Mouse (Mus musculus) kidney, embryonic 14.5 days (tissue): ENCODE data around the gene Hoxb8. TPM values are rescaled to one million over a fixed set of nuclear protein-coding genes. Genes with fewer than 3 reads are reported as not detected.

Experiments
- ATAC-seq: fragments of 200-750 bp; cut with Nextera tagmentation; 2 replicates; pipeline ENCODE4 v1.8.0; 2017; ENCODE audit warnings: moderate number of reproducible peaks, mild to moderate bottlenecking, moderate TSS enrichment, moderate library complexity; ENCODE audit not compliant: low FRiP score, low TSS enrichment
- H3K27ac ChIP-seq: fragments of 300-500 bp; sonication (generic); 2 replicates; pipeline ENCODE4 v1.5.1; 2014; ENCODE audit warnings: low read depth, mild to moderate bottlenecking, low read length, moderate library complexity, mixed read lengths
- H3K27me3 ChIP-seq: fragments of 300-500 bp; sonication (generic); 2 replicates; pipeline ENCODE4 v1.6.1; 2014; ENCODE audit warnings: mild to moderate bottlenecking, low read length; ENCODE audit not compliant: control insufficient read depth, insufficient read depth
- H3K36me3 ChIP-seq: fragments of 300-500 bp; sonication (generic); 2 replicates; pipeline ENCODE4 v1.6.1; 2014; ENCODE audit warnings: low read length, mixed read lengths; ENCODE audit not compliant: control insufficient read depth, insufficient read depth
- H3K4me1 ChIP-seq: fragments of 300-500 bp; sonication (generic); 2 replicates; pipeline ENCODE4 v1.6.1; 2014; ENCODE audit warnings: low read length, mixed read lengths; ENCODE audit not compliant: control insufficient read depth, insufficient read depth
- H3K4me2 ChIP-seq: fragments of 300-500 bp; sonication (generic); replicated peaks from 2 replicates; pipeline ENCODE4 v1.6.1; 2014; ENCODE audit warnings: low read depth, mild to moderate bottlenecking, low read length
- H3K4me3 ChIP-seq: fragments of 300-500 bp; sonication (generic); 2 replicates; pipeline ENCODE4 v1.5.1; 2014; ENCODE audit warnings: mild to moderate bottlenecking, low read length
- H3K9ac ChIP-seq: fragments of 300-500 bp; sonication (generic); 2 replicates; pipeline ENCODE4 v1.6.1; 2014; ENCODE audit warnings: low read depth, mild to moderate bottlenecking, low read length, moderate library complexity
- H3K9me3 ChIP-seq: fragments of 300-500 bp; sonication (generic); 2 replicates; pipeline ENCODE4 v1.6.1; 2016; ENCODE audit warnings: low read length; ENCODE audit not compliant: control insufficient read depth
- WGBS: fragments of 180-500 bp; shearing (Covaris S2); extraction: QIAGEN DNeasy Blood & Tissue Kit; methylation state at CpG from one replicate; pipeline ENCODE4 v1.1.7; 2014; 5-methylcytosine and 5-hydroxymethylcytosine counted together
- microRNA counts: library from miRNA; unstranded; fragments of <30 nt; microRNA quantifications from one replicate; lab custom pipeline; 2017
- microRNA-seq: library from miRNA; unstranded; fragments of <30 nt; microRNA quantifications from one replicate; pipeline ENCODE4, GENCODE M21; 2016
- polyA plus RNA-seq: library from polyadenylated mRNA; unstranded; fragments of >200 nt; fragmentation: Nextera tagmentation; extraction: Ambion mirVana; gene quantifications from 2 replicates; pipeline ENCODE4 v1.2.1, GENCODE M21; 2014

Gene Hoxb8
- polyA plus RNA-seq, 1 experiment from 2014 or later, result 12.7 TPM

DNA sequence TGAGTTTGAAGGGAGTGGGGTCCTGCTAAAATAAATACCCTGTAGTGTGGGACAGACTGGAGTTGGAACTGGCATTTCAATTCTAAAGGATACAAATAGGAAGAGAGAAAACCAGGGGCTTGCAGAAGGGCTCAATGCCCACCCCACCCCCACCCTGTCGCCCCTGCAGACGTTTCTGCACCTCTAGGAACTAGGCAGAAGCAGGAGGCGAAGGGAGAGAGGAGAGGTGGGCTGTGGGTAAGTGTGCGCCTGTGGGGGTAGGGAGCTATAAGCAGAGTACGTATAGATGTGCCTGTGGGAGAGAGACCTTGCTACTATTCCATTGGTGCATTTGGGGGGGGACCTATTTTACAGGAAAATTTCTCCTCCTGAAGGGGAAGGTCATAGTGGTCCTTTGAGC, 46.0 kb downstream of the Hoxb8 start:
- Histone ChIP-seq H3K27ac (peak overlapping the region; percentile 100), H3K27me3 (no peaks in the 10 kb centered on the region), H3K4me3 (peak overlapping the region; percentile 15; the same call in 1 of the 2 replicates), H3K9me3 (no peaks in the 10 kb centered on the region), H3K4me2 (peak overlapping the region; percentile 95), H3K36me3 (peaks cover 30% of the 10 kb centered on the region), H3K9ac (peak overlapping the region; percentile 99), H3K4me1 (peaks cover 89% of the 10 kb centered on the region)
- 26% methylated on average over 5 of the region's 5 CpGs for WGBS
- no peak for ATAC-seq

DNA sequence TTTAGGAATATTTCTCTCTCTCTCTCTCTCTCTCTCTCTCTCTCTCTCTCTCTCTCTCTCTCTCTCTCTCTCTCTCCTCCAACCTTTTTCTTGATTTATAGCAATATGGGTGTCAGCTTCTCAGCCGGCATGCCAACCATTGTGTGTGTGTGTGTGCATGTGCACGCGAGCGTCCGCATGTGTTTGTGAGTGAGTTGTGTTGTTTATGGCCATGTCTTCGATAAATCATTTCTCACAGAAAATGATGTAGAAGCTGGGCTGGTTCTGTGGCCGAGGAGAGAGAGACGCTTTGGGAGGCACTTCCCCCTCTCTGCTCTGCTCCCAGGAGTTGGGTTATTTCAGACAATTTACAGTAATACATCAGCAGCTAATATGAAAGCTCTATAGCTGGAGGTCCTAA, 46.9 kb downstream of the Hoxb8 start:
- Histone ChIP-seq H3K9ac (peak overlapping the region; percentile 99; the same call in 1 of the 2 replicates), H3K4me2 (peak overlapping the region; percentile 95), H3K27me3 (no peaks in the 10 kb centered on the region), H3K4me1 (peaks cover 89% of the 10 kb centered on the region), H3K9me3 (no peaks in the 10 kb centered on the region), H3K36me3 (peaks cover 35% of the 10 kb centered on the region), H3K4me3 (peak overlapping the region; percentile 4; the same call in 1 of the 2 replicates), H3K27ac (peak overlapping the region; percentile 100; the same call in 1 of the 2 replicates)
- ATAC-seq, result no peak
- WGBS, result 9% methylated on average over 8 of the region's 8 CpGs

DNA sequence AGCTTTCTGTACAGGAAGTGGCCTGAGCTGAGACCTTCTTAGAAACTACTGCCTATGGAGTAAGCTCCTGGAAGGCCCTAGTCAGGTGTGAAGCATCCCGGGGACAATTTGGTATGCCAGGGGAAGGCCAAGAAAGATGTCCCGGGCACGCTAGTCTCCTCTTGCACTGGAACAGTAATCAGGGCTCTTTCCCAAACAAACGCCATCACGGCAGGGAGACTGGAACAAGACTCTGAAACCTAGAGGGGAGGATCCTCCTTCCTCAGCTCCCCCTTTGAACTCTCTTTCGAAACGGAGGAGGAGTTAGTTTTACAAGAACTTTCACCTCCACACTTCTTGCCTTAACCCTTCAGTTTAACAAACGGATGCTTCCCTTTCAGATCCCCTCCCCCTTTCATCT, 50.4 kb downstream of the Hoxb8 start:
- peak overlapping the region; percentile 70 for H3K4me2 ChIP-seq
- H3K27me3 ChIP-seq, result no peaks in the 10 kb centered on the region
- WGBS, result 6% methylated on average over 8 of the region's 8 CpGs
- H3K9ac ChIP-seq, result peak overlapping the region; percentile 86
- H3K27ac ChIP-seq, result peak overlapping the region; percentile 100
- H3K9me3 ChIP-seq, result no peaks in the 10 kb centered on the region
- peak overlapping the region; percentile 38 for H3K4me3 ChIP-seq
- H3K36me3 ChIP-seq, result peaks cover 39% of the 10 kb centered on the region
- H3K4me1 ChIP-seq, result peaks cover 90% of the 10 kb centered on the region
- no peak for ATAC-seq

DNA sequence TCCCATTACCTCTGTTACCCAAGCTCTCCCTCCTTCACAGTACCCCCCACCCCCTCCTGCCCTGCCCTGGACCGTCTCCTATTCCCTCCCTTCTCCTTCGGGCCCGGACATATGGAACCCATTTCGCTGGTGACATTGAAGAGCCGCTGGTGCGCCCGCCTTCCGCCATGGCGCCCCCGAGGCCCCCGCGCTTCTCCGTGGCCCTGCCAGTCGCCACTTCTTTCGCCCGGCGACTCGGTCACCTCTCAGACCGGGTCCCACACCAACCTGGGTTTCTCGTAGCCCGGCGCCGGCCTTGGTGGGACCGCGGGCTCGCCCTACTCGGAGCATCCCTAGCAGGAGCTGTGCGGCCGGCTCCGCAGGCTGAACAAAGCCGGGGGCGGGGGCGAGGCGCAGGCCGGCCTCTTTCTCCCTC, 50.9 kb downstream of the Hoxb8 start:
- H3K4me1 ChIP-seq, result peaks cover 91% of the 10 kb centered on the region
- H3K27ac ChIP-seq, result peak overlapping the region; percentile 100
- peaks cover 40% of the 10 kb centered on the region for H3K36me3 ChIP-seq
- H3K4me3 ChIP-seq, result peak overlapping the region; percentile 38
- peak; percentile 40 for ATAC-seq
- 6% methylated on average over 33 of the region's 35 CpGs for WGBS
- H3K4me2 ChIP-seq, result peak overlapping the region; percentile 70
- H3K27me3 ChIP-seq, result no peaks in the 10 kb centered on the region
- H3K9me3 ChIP-seq, result no peaks in the 10 kb centered on the region
- peak overlapping the region; percentile 86 for H3K9ac ChIP-seq

DNA sequence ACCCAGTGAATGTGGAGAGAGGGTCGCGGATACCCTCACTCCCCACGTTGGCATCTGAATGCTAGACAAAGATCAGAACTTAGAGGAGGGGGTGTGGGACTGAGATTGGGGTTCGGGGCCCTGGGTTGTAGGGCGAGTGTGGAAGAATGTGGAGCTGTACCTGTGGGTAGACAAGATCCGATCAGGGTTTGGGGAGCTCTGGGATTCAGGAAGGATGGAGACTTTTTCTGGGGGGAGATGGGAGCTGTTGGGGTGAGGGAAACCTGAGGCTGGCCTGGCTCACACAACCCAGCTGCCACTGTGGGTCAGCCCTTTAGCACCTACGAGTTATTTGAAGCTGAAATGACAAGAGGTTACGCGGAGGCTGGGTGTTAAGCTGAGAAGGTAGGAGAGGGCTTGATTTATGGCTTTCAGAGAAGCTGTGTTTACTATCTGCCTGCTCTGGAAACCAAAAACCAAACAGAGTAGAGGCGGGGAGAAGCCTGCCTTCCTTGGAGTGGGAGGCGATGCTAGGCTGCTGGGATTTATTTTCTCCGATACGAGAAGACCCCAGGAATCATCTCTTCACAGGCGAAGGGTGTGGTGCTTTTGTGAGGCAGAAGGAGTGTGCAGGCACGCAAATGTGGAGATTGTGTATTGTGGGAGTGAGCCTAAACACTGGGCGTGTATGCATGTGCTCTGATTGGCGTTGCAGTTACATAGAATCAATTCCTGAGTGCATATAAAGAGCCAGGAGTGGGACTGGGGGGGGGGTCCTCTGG, 51.7 kb downstream of the Hoxb8 start:
- Histone ChIP-seq H3K4me3 (peak overlapping the region; percentile 38), H3K9ac (peak overlapping the region; percentile 86), H3K4me1 (peaks cover 92% of the 10 kb centered on the region), H3K4me2 (peak overlapping the region; percentile 70), H3K27me3 (no peaks in the 10 kb centered on the region), H3K9me3 (no peaks in the 10 kb centered on the region), H3K36me3 (peaks cover 42% of the 10 kb centered on the region), H3K27ac (peak overlapping the region; percentile 100)
- ATAC-seq, result peak; percentile 60
- WGBS, result 9% methylated on average over 17 of the region's 17 CpGs

DNA sequence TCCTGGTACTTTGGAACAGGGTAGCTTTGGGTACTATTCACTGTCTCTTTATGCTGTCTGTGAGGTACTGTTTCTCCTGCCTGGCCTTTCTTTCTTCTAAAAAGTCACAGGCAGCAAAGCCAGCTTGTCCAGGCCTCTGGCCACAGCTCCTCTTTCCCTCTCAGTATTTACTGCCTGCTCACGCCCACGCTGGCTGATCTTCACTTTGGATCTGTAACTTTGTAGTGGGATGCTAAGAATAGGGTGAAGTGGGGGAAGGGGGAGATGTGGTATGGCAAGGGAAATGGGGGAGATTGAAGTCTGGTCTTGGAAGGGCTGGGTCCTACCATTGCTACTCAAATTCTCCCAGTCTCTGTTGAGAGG, 52.3 kb downstream of the Hoxb8 start:
- Histone ChIP-seq H3K9me3 (no peaks in the 10 kb centered on the region), H3K36me3 (peaks cover 42% of the 10 kb centered on the region), H3K4me1 (peaks cover 94% of the 10 kb centered on the region), H3K9ac (peak overlapping the region; percentile 86), H3K4me3 (peak overlapping the region; percentile 38), H3K27me3 (no peaks in the 10 kb centered on the region), H3K27ac (peak overlapping the region; percentile 100), H3K4me2 (peak overlapping the region; percentile 70)
- 23% methylated on average over 2 of the region's 2 CpGs for WGBS
- 0 out of 2 replicates have a peak, but pooled peaks have one; percentile 3 for ATAC-seq

MicroRNAs within 50 kb of the gene (microRNA counts, 519-probe panel; counts per million panel counts)
- microRNA mmu-miR-10a (lab: Ali Mortazavi, UCI) (9,104 counts per million, percentile 92 among the panel's probes with 10 or more counts), microRNA mmu-miR-196a (lab: Ali Mortazavi, UCI) (8,974 counts per million, percentile 91 among the panel's probes with 10 or more counts)

Small RNAs within 50 kb of the gene (microRNA-seq; reads per million reads assigned to microRNA genes)
- gene Mir10a, result 159,192 reads per million, percentile 100 among the genes with 10 or more reads in this experiment
- gene Mir196a-1, result 62.9 reads per million, percentile 47 among the genes with 10 or more reads in this experiment

Other genes with a start within 250 kb of the Hoxb8 start
- gene Snf8, start 247.0 kb upstream of the Hoxb8 start, polyA plus RNA-seq, result 34.2 and 63.5 TPM in 2 replicates
- gene Ube2z, start 216.5 kb upstream of the Hoxb8 start, polyA plus RNA-seq, result 27.6 and 36.4 TPM in 2 replicates
- gene Atp5g1, start 206.2 kb upstream of the Hoxb8 start, polyA plus RNA-seq, result 848 and 857 TPM in 2 replicates
- gene Calcoco2, start 169.9 kb upstream of the Hoxb8 start, polyA plus RNA-seq, result not detected in 2 replicates
- not detected in 2 replicates for gene Ttll6, start 148.1 kb upstream of the Hoxb8 start, polyA plus RNA-seq
- not detected in 2 replicates for gene Hoxb13, start 87.6 kb upstream of the Hoxb8 start, polyA plus RNA-seq
- gene Hoxb9, start 10.4 kb upstream of the Hoxb8 start, polyA plus RNA-seq, result 30.0 and 41.4 TPM in 2 replicates
- 58.6 and 61.9 TPM in 2 replicates for gene Hoxb7, start 4.7 kb downstream of the Hoxb8 start, polyA plus RNA-seq
- 44.1 and 53.1 TPM in 2 replicates for gene Hoxb6, start 10.6 kb downstream of the Hoxb8 start, polyA plus RNA-seq
- 22.1 and 24.3 TPM in 2 replicates for gene Hoxb5, start 21.4 kb downstream of the Hoxb8 start, polyA plus RNA-seq
- 4.2 and 8.6 TPM in 2 replicates for gene Hoxb4, start 36.4 kb downstream of the Hoxb8 start, polyA plus RNA-seq
- gene Hoxb3, start 41.4 kb downstream of the Hoxb8 start, polyA plus RNA-seq, result 8.2 and 8.6 TPM in 2 replicates
- gene Hoxb2, start 68.6 kb downstream of the Hoxb8 start, polyA plus RNA-seq, result 49.9 and 67.2 TPM in 2 replicates
- gene Hoxb1, start 83.8 kb downstream of the Hoxb8 start, polyA plus RNA-seq, result 0.27 and 0.37 TPM in 2 replicates
- 13.8 and 15.2 TPM in 2 replicates for gene Skap1, start 182.7 kb downstream of the Hoxb8 start, polyA plus RNA-seq